Mouse (Mus musculus) midbrain, embryonic 10.5 days (tissue): ENCODE data around the gene Epop. TPM values are rescaled to one million over a fixed set of nuclear protein-coding genes. Genes with fewer than 3 reads are reported as not detected.
"Not testable (repeated sequence)": the region's sequence is repeated elsewhere in the genome, so short reads cannot be mapped to it uniquely, and the experiment has no call there.

Experiments used
- DNase-seq: peaks from one replicate; pipeline ENCODE4 v3.0.0-alpha.2; 2017; ENCODE audit warnings: low spot score
- H3K27ac ChIP-seq: fragments of 300-500 bp; sonication (generic); replicated peaks from 2 replicates; pipeline ENCODE4 v1.5.1; 2016; ENCODE audit warnings: mild to moderate bottlenecking
- H3K27me3 ChIP-seq: fragments of 300-500 bp; sonication (generic); 2 replicates; pipeline ENCODE4 v1.6.1; 2016; ENCODE audit warnings: low read depth, mild to moderate bottlenecking; ENCODE audit not compliant: poor library complexity, severe bottlenecking
- H3K36me3 ChIP-seq: fragments of 300-500 bp; sonication (generic); 2 replicates; pipeline ENCODE4 v1.6.1; 2016; ENCODE audit warnings: mild to moderate bottlenecking, moderate library complexity
- H3K4me1 ChIP-seq: fragments of 300-500 bp; sonication (generic); 2 replicates; pipeline ENCODE4 v1.6.1; 2016
- H3K4me3 ChIP-seq: fragments of 300-500 bp; sonication (generic); 2 replicates; pipeline ENCODE4 v1.5.1; 2016; ENCODE audit warnings: mild to moderate bottlenecking, moderate library complexity
- H3K9me3 ChIP-seq: fragments of 300-500 bp; sonication (generic); replicated peaks from 2 replicates; pipeline ENCODE4 v1.6.1; 2016; ENCODE audit warnings: mild to moderate bottlenecking
- WGBS: fragments of 180-500 bp; shearing (Covaris S2); methylation state at CpG from one replicate; pipeline ENCODE4 v1.1.7; 2016; 5-methylcytosine and 5-hydroxymethylcytosine counted together
- polyA plus RNA-seq: library from polyadenylated mRNA; unstranded; fragments of >200 nt; fragmentation: Nextera tagmentation; extraction: Ambion mirVana; gene quantifications from 2 replicates; pipeline ENCODE4 v1.2.1, GENCODE M21; 2016

The Epop gene
- polyA plus RNA-seq, 1 experiment from 2014 or later: 13.3 TPM

- Histone ChIP-seq H3K4me3 (no peak overlapping the region), H3K9me3 (no peaks in the 10 kb centered on the region), H3K27me3 (peaks cover 23% of the 10 kb centered on the region), H3K27ac (no peak overlapping the region), H3K4me1 (peaks cover 13% of the 10 kb centered on the region), H3K36me3 (no peaks in the 10 kb centered on the region)
- 79% methylated on average over 11 of the region's 11 CpGs for WGBS
- DNase-seq: no peak
Measured at GRCm38 (mm10) chr11:97635468-97636019, 6.0 kb upstream of the Epop start.

GRCm38 (mm10) chr11:97632440-97632839, 2.9 kb upstream of the Epop start:
- H3K4me3 ChIP-seq, DNase-seq, H3K27ac ChIP-seq, H3K36me3 ChIP-seq, H3K9me3 ChIP-seq: not testable (repeated sequence)
- H3K4me1 ChIP-seq: peaks cover 43% of the 10 kb centered on the region
- peaks cover 51% of the 10 kb centered on the region for H3K27me3 ChIP-seq
- WGBS: 86% methylated on average over 4 of the region's 4 CpGs

GRCm38 (mm10) chr11:97631938-97632337, 2.4 kb upstream of the Epop start:
- Histone ChIP-seq H3K36me3 (no peaks in the 10 kb centered on the region), H3K4me3 (no peak overlapping the region), H3K27me3 (peaks cover 56% of the 10 kb centered on the region), H3K27ac (no peak overlapping the region), H3K4me1 (peaks cover 48% of the 10 kb centered on the region), H3K9me3 (no peaks in the 10 kb centered on the region)
- peak; percentile 85 for DNase-seq
- 5% methylated on average over 12 of the region's 12 CpGs for WGBS

- no peak overlapping the region for H3K27ac ChIP-seq
- H3K27me3 ChIP-seq: peaks cover 61% of the 10 kb centered on the region
- H3K36me3 ChIP-seq: no peaks in the 10 kb centered on the region
- peaks cover 52% of the 10 kb centered on the region for H3K4me1 ChIP-seq
- H3K4me3 ChIP-seq: 0 out of 2 replicates have a peak overlapping the region, but pooled peaks have one; percentile 1
- no peak for DNase-seq
- no peaks in the 10 kb centered on the region for H3K9me3 ChIP-seq
- 16% methylated on average over 5 of the region's 5 CpGs for WGBS
Measured at GRCm38 (mm10) chr11:97631500-97631899, 2.0 kb upstream of the Epop start.

GRCm38 (mm10) chr11:97631046-97631445, 1.5 kb upstream of the Epop start:
- no peak overlapping the region for H3K27ac ChIP-seq
- WGBS: 45% methylated on average over 2 of the region's 2 CpGs
- H3K9me3 ChIP-seq: no peaks in the 10 kb centered on the region
- H3K4me1 ChIP-seq: peaks cover 57% of the 10 kb centered on the region
- no peak for DNase-seq
- H3K4me3 ChIP-seq: 0 out of 2 replicates have a peak overlapping the region, but pooled peaks have one; percentile 1
- H3K36me3 ChIP-seq: no peaks in the 10 kb centered on the region
- H3K27me3 ChIP-seq: peaks cover 65% of the 10 kb centered on the region

GRCm38 (mm10) chr11:97628568-97629518, 659 bp downstream of the Epop start:
- Histone ChIP-seq H3K4me1 (peaks cover 63% of the 10 kb centered on the region), H3K27ac (peak overlapping the region; percentile 93), H3K36me3 (no peaks in the 10 kb centered on the region), H3K4me3 (peak overlapping the region; percentile 83), H3K9me3 (no peaks in the 10 kb centered on the region), H3K27me3 (peaks cover 87% of the 10 kb centered on the region)
- WGBS: under 1% methylated on average over 106 of the region's 106 CpGs
- DNase-seq: peak; percentile 70

- Histone ChIP-seq H3K27ac (peak overlapping the region; percentile 93), H3K27me3 (peaks cover 93% of the 10 kb centered on the region), H3K9me3 (no peaks in the 10 kb centered on the region), H3K4me3 (peak overlapping the region; percentile 83), H3K36me3 (no peaks in the 10 kb centered on the region), H3K4me1 (peaks cover 63% of the 10 kb centered on the region)
- under 1% methylated on average over 28 of the region's 28 CpGs for WGBS
- no peak for DNase-seq
Measured at GRCm38 (mm10) chr11:97628303-97628567, 1.3 kb downstream of the Epop start.

- H3K4me3 ChIP-seq: peak overlapping the region; percentile 83
- H3K27ac ChIP-seq: peak overlapping the region; percentile 93
- no peaks in the 10 kb centered on the region for H3K9me3 ChIP-seq
- H3K27me3 ChIP-seq: peaks cover 97% of the 10 kb centered on the region
- under 1% methylated on average over 30 of the region's 30 CpGs for WGBS
- peak; percentile 37 for DNase-seq
- H3K4me1 ChIP-seq: peaks cover 63% of the 10 kb centered on the region
- no peaks in the 10 kb centered on the region for H3K36me3 ChIP-seq
Measured at GRCm38 (mm10) chr11:97627556-97628302, 1.8 kb downstream of the Epop start.

GRCm38 (mm10) chr11:97626850-97627249, 2.7 kb downstream of the Epop start:
- peak; percentile 55 for DNase-seq

GRCm38 (mm10) chr11:97626431-97626830, 3.1 kb downstream of the Epop start:
- H3K36me3 ChIP-seq: no peaks in the 10 kb centered on the region
- no peaks in the 10 kb centered on the region for H3K9me3 ChIP-seq
- H3K4me3 ChIP-seq: peak overlapping the region; percentile 83
- H3K4me1 ChIP-seq: peaks cover 63% of the 10 kb centered on the region
- no peak for DNase-seq
- WGBS: 3% methylated on average over 13 of the region's 13 CpGs
- H3K27ac ChIP-seq: 0 out of 2 replicates have a peak overlapping the region, but pooled peaks have one; percentile 13
- H3K27me3 ChIP-seq: peaks cover 89% of the 10 kb centered on the region

More at GRCm38 (mm10) chr11:97626850-97627249, 2.7 kb downstream of the Epop start:
- Histone ChIP-seq H3K9me3 (no peaks in the 10 kb centered on the region), H3K27me3 (peaks cover 93% of the 10 kb centered on the region), H3K4me3 (peak overlapping the region; percentile 83), H3K4me1 (peaks cover 67% of the 10 kb centered on the region), H3K36me3 (no peaks in the 10 kb centered on the region), H3K27ac (no peak overlapping the region)
- under 1% methylated on average over 10 of the region's 10 CpGs for WGBS

- Histone ChIP-seq H3K4me3 (no peak overlapping the region), H3K36me3 (no peaks in the 10 kb centered on the region), H3K27me3 (peaks cover 80% of the 10 kb centered on the region), H3K4me1 (peaks cover 55% of the 10 kb centered on the region), H3K9me3 (no peaks in the 10 kb centered on the region), H3K27ac (no peak overlapping the region)
- 73% methylated on average over 5 of the region's 5 CpGs for WGBS
- no peak for DNase-seq
Measured at GRCm38 (mm10) chr11:97625551-97625950, 4.0 kb downstream of the Epop start.

GRCm38 (mm10) chr11:97623166-97623565, 6.3 kb downstream of the Epop start:
- no peak for DNase-seq
- H3K27me3 ChIP-seq: peaks cover 76% of the 10 kb centered on the region
- no peaks in the 10 kb centered on the region for H3K9me3 ChIP-seq
- no peaks in the 10 kb centered on the region for H3K36me3 ChIP-seq
- 66% methylated on average over 9 of the region's 9 CpGs for WGBS
- H3K27ac ChIP-seq: no peak overlapping the region
- peaks cover 32% of the 10 kb centered on the region for H3K4me1 ChIP-seq
- H3K4me3 ChIP-seq: no peak overlapping the region
